Mouse (Mus musculus): ENCODE data around the gene Atp5g2.

- TF ChIP-seq CTCF (IDR thresholded peaks at IDR 0.05) (no peak), EP300 (IDR thresholded peaks at IDR 0.05) (no peak)
Observed at GRCm38 (mm10) chr15:102635817-102636216, 36.3 kb downstream of the Atp5g2 start.
